Mouse (Mus musculus): ENCODE data around the gene Ccnk.

Gene Ccnk

DNA sequence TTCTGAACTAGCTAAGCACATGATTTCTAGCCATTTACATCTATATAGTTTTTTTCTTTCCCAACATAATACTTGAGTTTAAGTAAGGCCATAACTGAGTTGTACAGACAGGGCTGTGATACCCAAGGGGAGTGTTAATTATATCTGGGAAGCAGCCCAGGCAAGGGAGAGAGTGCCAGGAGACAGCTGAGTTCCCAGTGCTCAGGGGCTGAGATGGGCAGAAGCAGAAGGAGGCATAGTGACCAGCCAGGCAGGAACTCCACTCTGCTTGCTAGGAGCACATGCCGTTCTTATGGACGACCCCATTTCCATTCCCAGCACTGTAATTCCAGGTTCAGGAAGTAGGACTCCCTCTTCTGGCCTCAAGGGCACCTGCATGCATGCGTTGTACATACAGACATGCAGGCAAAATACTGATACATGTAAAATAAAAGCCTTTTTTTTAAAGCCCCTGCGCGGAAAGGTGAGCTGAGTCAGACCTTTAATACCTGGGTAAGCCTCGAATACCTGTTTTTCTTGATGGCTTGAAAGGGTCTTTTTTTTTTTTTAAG is 8.2 kb downstream of the Ccnk start:
- DNase-seq (ENCODE audit: low spot score in 2 of 2): no peak

DNA sequence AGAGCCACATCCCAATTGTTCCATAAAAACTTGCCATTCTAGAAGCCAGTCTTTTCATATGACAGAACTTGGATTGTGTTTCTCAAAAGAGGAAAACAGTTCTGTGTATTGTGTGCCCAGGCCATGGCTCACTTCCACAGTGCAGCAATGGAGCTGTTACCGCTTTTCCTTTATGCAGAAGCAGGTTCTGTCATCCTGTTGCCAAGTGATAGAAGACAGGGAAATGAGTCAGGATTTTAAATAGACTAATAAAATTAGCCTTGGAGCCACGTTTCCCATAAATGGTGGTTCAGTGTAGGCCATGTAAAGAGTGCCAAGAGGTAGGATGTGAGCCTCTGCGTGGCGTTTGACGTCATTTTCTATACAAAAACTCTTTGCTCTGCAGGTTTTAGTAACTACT is 14.5 kb downstream of the Ccnk start:
- no peak for DNase-seq (ENCODE audit: low spot score in 2 of 2)

DNA sequence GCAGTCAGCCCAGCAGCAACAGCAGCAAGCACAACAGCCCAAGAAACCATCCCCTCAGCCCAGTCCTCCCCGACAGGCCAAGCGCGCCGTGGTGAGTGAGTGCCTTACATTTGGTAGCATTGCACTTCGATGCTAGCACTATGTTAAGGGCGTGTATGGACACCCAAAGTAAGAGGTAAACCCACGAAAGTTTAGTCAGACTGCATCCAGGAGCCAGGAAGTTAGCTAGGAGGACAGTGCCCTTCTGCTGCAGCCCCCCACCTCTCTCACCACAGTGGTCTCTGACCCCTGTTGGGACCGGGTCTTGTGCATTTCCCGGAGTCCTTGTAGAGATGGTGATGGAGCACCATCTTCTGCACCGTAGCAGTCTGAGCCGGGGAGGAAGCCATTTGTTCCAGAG is 16.4 kb downstream of the Ccnk start:
- DNase-seq (ENCODE audit: low spot score in 2 of 2): no peak

DNA sequence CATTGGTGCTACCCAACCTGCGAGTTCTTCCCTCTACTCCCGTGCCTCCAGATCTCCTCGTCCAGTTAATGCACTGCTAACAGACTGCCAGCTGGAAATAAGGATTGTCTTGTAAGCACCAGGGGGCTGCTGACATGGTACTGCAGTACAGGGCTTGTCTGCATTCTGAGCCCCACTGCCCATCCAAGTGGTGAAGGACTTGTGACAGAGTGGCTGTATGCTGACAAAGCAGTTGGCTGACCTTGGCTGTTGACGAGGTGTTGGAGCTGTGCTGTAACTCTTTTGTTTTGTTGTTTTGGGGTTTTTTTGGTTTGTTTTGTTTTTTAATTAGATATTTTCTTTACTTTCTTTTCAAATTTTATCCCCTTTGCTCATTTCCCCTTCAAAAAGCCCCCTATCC is 19.1 kb downstream of the Ccnk start:
- DNase-seq (ENCODE audit: low spot score in 2 of 2): no peak

DNA sequence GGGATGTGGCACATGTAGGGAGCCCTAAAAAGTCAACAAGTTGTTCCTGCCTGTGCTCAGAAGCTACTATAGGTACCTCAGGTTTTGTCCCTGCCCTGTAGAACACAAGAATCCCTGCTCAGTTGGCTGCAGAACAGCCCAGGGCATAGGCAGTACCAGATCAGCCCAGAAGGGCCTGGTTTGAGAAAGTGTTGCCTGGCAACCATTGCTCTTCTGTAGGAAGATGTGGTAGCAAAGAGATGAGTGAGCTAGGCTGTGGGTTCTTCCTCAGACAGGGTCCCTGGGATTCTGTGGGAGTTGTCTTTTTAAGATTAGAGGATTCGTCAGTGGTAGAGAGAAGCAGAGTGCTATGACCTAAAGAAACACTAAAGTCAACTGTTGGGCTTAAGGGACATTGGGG is 20.7 kb downstream of the Ccnk start:
- no peak for DNase-seq (ENCODE audit: low spot score in 2 of 2)

DNA sequence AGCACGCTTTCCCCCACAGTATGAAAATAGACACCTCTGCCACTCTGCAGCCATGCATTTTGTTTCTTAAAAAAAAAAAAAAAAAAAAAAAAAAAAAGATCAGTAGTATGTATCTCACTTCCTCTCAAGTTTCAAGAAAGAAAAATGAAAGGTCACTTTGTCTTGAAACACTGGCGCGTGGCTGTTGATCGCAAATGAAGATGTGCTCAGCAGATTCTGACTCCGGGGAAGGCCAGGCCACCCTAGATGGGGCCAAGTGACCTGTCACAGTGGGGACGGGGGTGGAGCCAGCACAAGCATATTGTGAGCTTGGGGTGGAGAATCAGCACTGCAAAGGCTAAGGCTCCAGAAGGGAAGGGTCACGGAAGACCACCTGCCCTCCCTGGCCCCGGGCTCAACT is 24.5 kb downstream of the Ccnk start:
- DNase-seq (ENCODE audit: low spot score in 2 of 2): no peak

DNA sequence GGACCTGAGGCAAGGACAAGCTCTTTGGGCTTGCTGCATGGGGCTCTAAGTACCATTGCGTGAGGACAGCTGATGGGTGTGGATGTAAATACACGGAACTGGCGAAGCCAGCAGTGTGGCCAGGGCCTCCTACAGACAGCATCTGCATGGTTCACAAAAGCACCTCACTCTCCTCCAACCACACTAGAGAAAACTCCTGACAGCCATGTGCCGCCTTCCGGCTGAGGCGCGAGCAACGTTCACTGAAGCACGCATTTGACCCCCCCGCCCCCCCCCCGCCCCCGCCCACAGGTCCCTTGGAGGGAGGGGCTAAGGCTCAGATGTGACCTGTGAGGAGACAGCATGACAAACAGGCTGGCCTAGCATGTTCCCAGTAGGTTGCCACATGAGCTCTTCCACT is 25.6 kb downstream of the Ccnk start:
- DNase-seq (ENCODE audit: low spot score in 2 of 2): no peak

DNA sequence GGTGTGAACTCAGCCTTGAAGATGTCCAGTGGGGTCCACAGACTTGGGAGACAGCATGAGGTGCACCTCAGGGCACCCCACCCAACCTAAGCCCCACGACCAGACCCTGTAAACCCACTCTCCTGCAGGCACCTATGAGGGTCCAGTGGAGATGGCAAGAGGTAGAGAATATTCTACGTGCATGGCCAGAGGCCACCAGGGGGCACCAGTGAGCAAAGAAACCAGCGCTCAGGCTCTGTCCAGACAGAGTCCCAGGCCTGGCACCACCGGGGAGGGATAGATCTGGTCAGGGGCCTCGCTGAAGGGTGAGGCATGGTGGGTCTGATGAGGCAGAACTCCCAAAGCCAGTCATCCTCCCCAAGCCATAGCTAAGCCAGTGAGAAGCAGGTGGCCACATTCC is 27.3 kb downstream of the Ccnk start:
- peak in 1 of 2 experiments; percentile 70 for DNase-seq (ENCODE audit: low spot score in 2 of 2)

DNA sequence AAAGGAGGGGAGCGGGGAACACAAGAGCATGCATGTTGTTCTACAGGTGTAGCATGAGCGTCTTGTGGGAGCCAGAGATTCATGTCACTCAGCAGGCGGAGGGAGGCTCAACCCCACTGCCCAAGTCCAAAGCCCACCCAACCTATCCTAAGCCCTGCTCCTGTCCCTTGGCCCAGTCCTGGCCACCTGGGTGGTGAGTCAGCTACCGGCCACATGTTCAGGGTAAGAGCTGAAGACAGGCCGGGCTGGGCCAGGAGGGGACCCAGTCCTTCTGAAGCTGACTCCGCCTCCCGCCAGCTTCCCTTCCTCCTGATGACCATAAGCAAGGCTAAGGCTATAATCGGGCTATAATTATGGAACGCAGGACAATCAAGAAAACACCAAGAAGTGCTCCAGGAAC is 28.8 kb downstream of the Ccnk start:
- DNase-seq (ENCODE audit: low spot score in 2 of 2): no peak

DNA sequence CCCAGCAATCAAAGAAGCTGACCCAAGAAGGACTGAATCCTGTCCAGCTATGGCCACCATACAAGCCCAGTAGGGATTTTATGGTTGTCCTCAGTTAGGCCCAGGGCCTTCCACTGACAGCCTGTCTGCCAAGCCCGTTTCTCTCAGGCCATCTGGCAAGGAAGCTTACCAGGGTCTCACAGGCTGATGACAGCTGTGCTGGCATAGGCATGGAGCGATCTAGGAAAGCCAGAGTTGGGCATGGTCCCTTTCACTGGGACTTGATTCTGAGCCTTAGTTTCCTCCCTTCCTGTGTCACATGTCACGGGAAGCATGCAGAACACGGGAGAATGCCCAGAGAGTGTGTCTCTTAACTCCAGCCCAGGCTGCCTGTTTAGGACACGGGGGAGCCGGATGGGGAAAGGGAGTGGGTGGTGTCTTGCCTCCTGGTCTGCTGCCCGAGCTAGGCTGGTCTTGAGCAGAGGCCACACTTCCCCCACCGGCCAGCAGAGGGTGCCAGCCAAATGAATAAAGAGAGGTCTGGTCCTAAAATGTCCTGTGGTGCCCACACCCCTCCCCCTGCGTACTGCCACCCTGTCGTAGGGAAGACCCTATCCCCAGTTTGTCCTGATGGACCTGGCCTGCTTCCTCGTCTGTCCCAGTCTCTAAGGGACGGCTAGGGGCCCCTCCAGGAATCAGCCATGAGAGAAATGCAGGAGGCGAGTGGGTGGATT is 29.5 kb downstream of the Ccnk start:
- peak; percentile 60 to 70 for DNase-seq (ENCODE audit: low spot score in 2 of 2)

DNA sequence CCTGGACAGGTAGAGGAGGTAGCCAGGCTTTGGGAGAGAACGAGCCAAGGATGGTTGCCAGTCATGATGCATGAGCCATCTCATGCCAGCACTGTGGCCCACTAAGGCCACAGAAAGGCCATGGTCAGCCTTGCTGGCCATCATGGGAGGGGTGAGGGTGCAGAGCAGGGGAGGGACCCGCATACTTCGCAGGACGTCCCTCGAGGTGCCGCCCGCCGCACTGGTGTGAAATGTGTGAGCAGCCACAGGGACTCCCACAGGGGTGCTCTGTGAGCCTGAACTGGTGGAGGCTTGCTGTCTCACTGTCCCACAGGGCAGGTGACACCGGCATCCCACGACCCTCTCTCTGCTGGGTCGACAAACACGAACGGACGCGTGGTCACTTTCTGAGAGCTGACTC is 31.2 kb downstream of the Ccnk start:
- no peak for DNase-seq (ENCODE audit: low spot score in 2 of 2)

DNA sequence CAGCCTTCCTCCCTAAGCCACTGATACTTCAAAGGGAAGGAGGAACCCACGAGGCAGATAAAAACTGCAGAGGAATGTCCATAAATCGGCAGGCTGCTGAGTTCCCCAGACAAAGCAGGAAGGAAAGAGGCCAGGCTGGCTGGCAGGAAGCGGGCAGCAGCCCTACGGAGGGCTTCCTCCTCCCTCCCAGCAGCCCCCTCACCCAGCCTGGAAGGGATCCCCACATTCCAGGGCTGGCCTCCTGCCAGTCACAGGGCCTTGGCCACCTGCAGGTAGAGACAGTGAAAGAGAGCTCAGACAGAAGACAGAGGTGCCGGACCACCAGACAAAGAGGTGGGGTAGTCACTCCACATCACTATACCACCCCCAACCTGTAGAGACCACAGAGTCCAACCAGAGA is 32.7 kb downstream of the Ccnk start:
- no peak for DNase-seq (ENCODE audit: low spot score in 2 of 2)

DNA sequence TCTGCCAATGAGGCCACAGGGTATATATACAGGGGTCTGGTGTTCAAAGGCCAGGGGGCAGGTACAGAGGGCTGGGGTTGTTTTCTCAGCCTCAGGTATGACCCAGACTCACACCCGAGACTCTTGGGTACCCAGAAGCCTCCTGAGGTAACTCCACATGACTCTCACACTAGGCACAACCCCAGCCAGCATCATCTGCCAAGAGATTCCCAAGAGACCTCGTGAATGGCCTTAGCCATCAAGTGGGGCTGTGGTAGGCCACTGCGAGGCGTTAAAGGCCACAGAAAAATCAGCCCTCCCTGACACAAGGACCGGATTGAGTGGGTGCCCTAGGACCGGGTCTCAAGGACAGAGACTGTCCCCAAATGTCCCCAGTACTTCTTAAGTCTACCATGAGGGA is 33.1 kb downstream of the Ccnk start:
- no peak for DNase-seq (ENCODE audit: low spot score in 2 of 2)

DNA sequence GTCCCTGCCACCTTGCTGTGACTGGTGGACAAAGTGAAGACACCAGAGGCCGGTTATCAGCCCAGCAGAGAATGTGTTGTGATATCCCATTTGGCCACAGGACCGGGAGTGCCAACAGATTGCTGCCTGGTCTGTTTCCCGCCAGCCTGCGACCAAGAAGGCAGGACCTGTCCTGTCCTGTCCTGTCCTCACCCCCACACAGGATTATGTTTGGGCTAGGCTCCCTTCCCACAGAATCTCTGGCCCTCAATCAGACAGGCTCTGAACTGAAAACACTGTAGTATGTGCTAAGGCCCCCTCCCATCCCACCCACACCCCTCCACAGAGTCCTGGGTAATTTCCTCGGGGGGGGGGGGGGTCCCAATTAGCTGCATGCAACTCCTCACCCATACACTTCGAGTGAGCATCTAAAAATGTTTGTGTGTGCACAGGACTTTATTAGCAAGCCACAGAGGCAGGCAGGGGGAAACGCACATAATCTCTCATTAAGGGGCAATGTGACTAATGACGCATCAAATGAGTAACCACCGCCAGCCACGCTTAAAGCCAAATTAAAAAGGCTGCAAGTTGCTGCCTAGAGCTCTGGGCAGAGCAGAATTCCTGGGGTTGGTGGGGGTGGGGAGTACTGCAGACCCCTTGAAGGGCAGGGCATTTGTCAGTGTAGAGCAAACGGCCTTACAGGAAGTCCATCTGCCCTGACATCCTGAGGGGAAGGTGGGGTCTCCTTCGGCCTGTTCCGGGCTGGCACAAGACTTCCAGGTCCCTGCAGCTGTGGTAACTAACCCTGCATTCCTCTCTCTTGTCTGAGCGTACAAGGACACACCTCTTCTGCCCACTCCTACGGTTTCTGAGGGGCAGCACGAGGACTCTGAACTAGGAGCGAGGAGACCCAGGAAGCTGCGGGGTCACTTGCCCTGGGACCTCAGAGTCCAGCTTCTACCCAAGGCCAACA is 34.0 kb downstream of the Ccnk start:
- no peak for DNase-seq (ENCODE audit: low spot score in 2 of 2)

DNA sequence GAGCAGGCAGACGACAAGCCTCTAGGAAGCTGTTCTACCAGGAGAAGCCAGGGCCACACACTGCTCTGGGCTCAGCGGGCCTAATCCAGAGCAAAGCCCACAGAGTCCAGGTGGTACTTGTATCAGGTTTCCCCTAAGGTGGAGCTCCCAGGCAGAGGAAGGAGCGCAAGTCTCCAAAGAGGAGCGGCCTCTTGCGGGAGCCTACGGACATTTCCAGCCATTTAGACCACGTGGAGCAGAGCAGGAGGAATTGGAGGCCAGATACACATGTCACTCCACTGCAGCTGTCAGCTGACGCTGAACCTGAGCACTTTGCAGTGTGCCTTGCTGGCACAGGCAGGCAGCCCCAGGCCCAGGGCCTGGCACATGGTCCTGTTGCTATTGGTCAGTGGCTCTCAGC is 35.7 kb downstream of the Ccnk start:
- no peak for DNase-seq (ENCODE audit: low spot score in 2 of 2)

DNA sequence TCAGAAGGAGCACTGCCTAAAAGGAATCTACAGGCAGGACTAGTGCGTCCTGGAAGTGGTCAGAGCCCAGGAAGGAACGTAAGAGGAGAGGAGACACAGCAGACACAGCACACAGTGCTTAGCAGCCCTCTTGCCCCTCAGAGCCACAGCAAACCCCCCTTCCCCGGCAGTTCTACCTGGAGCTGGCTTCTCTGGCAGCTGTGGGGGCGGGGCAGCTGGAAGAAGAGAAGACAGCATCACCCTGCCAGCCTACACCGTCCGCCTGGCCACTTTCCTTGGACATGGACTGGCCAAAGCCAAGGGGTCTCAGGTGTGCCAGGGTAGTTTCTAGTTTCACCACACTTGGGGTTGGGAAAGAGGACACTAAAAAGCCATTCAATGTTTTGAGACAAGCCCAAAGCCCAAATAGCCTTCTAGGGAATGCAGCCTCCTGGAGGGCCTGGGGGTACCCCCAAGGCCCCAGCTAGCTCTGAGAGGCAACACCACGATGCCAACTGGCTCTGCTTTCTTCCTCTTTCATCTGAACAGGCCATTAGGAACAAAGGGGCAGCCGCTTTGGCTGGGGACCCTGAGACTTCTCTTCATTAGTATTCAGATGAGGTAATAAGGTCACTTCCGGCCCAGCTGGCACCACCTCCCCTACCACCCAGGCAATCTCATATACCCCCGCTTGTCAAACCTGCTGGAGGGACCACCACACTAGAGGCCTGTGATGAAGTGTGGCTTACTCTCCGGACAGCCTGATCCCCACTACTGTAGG is 37.4 kb downstream of the Ccnk start:
- DNase-seq (ENCODE audit: low spot score in 2 of 2): no peak

DNA sequence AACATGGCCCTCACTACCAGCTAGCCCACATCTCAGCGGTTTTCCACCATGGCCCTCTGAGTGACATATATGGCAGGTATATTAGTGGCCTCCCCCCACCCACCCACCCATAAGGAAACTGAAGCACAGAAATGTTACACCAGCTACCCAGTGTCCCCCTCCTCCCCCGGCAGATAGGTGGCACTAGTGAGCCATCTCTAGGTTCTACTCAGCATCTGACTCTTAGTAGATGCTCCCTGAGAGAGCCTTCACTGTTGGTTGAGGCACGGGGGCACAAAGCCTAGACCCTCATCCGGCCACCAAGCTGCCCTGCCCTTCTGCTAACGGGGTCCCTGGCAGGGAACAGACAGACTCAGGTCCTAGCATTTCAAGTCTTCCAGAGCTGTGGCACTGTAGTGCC is 38.2 kb downstream of the Ccnk start:
- peak in 1 of 2 experiments; percentile 47 for DNase-seq (ENCODE audit: low spot score in 2 of 2)

DNA sequence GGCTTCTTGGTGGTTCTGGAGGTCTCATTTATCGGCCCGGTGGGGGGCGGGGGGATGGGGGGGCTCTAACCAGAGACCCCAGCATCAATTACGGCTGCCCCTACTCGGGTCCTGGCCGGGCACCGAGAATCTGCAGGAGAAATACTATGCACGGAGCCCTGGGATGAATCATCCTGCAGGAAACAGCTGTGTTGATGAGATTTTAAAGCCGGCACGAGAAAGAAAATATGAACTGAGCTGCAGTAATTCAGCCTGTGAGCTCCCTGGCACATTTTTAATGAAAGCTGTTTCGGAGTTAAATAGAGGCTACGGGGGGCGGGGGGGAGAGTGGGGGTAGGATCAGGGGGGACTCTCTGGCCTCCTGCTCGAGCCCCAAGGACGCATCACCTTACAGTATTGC is 39.8 kb downstream of the Ccnk start:
- DNase-seq (ENCODE audit: low spot score in 2 of 2): no peak

DNA sequence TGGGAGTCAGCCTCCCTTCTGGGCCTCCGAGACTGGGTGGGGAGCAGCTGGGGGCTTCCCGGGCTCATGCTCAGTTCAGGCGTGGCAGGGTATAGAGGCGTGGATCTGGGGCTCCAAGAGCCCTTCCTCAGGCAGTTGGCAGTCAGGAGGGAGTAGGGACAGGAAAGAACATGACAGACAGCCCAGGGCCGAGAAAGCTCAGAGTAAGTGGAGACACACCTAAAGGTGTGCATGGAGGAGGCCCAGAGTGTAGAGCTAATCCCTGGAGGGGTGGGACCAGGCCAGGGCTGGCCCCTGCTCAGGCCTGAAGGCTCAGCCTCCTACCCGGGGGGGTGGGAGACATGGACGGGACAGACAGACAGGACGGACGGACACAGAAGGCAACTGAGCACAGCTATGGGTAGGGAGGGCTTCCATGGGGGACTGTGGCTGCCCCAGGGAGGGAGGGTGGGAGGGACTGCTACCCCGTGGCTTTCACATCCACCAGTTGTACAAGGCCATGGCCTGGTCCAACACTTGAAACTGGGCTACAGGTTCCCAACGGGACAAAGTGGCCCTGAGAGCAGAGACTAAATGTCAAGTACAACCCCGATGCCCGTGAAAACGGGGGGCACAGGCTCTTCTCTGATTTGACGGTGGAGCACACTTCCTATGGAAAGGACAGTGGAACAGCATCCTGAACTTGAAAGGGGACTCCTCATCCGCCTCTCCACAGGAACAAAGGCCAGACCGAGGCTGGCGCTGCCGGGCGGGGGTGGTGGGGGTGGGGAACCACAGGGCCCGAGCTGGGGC is 40.6 kb downstream of the Ccnk start:
- DNase-seq (ENCODE audit: low spot score in 2 of 2): no peak

DNA sequence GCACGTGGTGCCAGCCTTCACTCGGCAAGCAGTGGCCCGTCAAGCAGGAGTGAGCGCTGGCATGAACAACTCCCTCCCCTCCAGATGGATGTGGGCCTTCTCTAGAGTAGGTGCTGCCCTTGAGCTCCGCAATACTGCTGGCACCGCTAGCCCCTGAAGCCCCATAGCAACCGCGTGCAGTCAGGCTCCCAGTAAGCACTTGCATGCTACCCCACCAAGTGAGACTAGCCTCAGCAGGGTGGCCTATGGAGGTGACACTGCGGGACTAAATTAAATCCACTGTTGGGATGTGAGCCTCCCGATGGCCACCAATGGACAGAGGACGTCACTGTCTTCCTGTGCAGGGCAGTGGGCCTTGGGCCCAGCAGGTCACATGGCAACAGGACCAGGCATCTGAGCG is 41.2 kb downstream of the Ccnk start:
- no peak for DNase-seq (ENCODE audit: low spot score in 2 of 2)

DNA sequence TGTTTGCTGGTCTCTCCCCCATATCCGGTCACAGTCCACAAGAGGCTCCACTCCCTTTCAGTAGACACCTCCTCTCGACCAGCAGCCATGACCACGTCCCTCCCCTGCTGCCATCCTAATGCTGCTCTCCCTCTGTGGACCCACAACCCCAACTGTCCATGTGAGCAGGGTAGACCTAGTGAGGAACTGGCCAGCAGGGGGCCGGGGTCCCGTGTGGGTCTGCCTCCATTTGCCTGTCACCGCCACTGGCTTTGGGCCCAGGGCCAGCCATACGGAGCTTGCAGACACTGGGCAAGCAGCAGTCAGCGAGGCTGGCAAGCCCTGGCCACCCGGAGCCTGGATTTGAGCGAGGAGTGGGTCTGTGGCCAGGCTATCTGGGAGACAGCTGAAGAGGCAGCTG is 41.8 kb downstream of the Ccnk start:
- DNase-seq (ENCODE audit: low spot score in 2 of 2): no peak
